Mouse (Mus musculus) limb, embryonic 14.5 days (tissue): ENCODE data around the gene Vps72. TPM values are rescaled to one million over a fixed set of nuclear protein-coding genes. Genes with fewer than 3 reads are reported as not detected.
A peak's percentile ranks its signal among the peaks of the same experiment; 100 is the strongest.

Experiments
- ATAC-seq: fragments of 200-750 bp; cut with Nextera tagmentation; 2 replicates; pipeline ENCODE4 v1.8.0; 2017; ENCODE audit warnings: low read depth, moderate number of reproducible peaks, moderate TSS enrichment; ENCODE audit not compliant: low FRiP score
- DNase-seq: peaks from one replicate; pipeline ENCODE4 v3.0.0-alpha.2; 2015; ENCODE audit warnings: low spot score
- H3K27ac ChIP-seq: fragments of 300-500 bp; sonication (generic); replicated peaks from 2 replicates; pipeline ENCODE4 v1.5.1; 2014; ENCODE audit warnings: low read depth, mild to moderate bottlenecking, low read length, moderate library complexity, mixed read lengths
- H3K27me3 ChIP-seq: fragments of 300-500 bp; sonication (generic); 2 replicates; pipeline ENCODE4 v1.6.1; 2014; ENCODE audit warnings: low read length, mixed read lengths; ENCODE audit not compliant: control insufficient read depth, insufficient read depth
- H3K36me3 ChIP-seq: fragments of 300-500 bp; sonication (generic); 2 replicates; pipeline ENCODE4 v1.6.1; 2014; ENCODE audit warnings: mild to moderate bottlenecking, low read length, moderate library complexity, mixed read lengths; ENCODE audit not compliant: control insufficient read depth, insufficient read depth
- H3K4me1 ChIP-seq: fragments of 300-500 bp; sonication (generic); 2 replicates; pipeline ENCODE4 v1.6.1; 2014; ENCODE audit warnings: antibody characterized with exemption, low read length, mixed read lengths; ENCODE audit not compliant: control insufficient read depth, insufficient read depth
- H3K4me2 ChIP-seq: fragments of 300-500 bp; sonication (generic); replicated peaks from 2 replicates; pipeline ENCODE4 v1.6.1; 2014; ENCODE audit warnings: low read depth, mild to moderate bottlenecking, low read length, moderate library complexity; ENCODE audit not compliant: severe bottlenecking
- H3K4me3 ChIP-seq: fragments of 300-500 bp; sonication (generic); replicated peaks from 2 replicates; pipeline ENCODE4 v1.5.1; 2014; ENCODE audit warnings: low read length
- H3K9ac ChIP-seq: fragments of 300-500 bp; sonication (generic); 2 replicates; pipeline ENCODE4 v1.6.1; 2014; ENCODE audit warnings: mild to moderate bottlenecking, low read depth, low read length, moderate library complexity; ENCODE audit not compliant: severe bottlenecking
- H3K9me3 ChIP-seq: fragments of 300-500 bp; sonication (generic); 2 replicates; pipeline ENCODE4 v1.6.1; 2016; ENCODE audit warnings: low read length; ENCODE audit not compliant: control insufficient read depth
- POLR2A ChIP-seq: fragments of 200-500 bp; IDR thresholded peaks from 2 replicates; pipeline ENCODE4 v1.8.0; 2012; ENCODE audit warnings: inconsistent platforms, mild to moderate bottlenecking, moderate library complexity, borderline replicate concordance; ENCODE audit not compliant: insufficient read depth, insufficient read length; ENCODE audit errors: extremely low read depth
- WGBS: fragments of 180-500 bp; shearing (Covaris S2); extraction: QIAGEN DNeasy Blood & Tissue Kit; methylation state at CpG from one replicate; pipeline ENCODE4 v1.1.7; 2014; 5-methylcytosine and 5-hydroxymethylcytosine counted together
- polyA plus RNA-seq, 2 experiments: library from polyadenylated mRNA; depleted of rRNA in 1 of 2; stranded (reverse) in 1 of 2; unstranded in 1 of 2; fragments of >200 nt; fragmentation: Nextera tagmentation in 1 of 2; extraction: Ambion mirVana in 1 of 2; gene quantifications; 2 replicates each; pipeline versions ENCODE4 v1.2.1 to v1.2.3; 2012 to 2014

Gene Vps72
- polyA plus RNA-seq, 2 experiments: 130 to 141 TPM

GRCm38 (mm10) chr3:95071606-95072005 is 39.2 kb upstream of the Vps72 start:
- TF ChIP-seq POLR2A: no peak
- H3K9me3 ChIP-seq: no peaks in the 10 kb centered on the region
- H3K4me3 ChIP-seq: no peak overlapping the region
- DNase-seq (no peak), ATAC-seq (no peak)
- H3K9ac ChIP-seq: no peak overlapping the region
- H3K27ac ChIP-seq: no peak overlapping the region
- peaks cover 82% of the 10 kb centered on the region for H3K36me3 ChIP-seq
- no peaks in the 10 kb centered on the region for H3K27me3 ChIP-seq
- WGBS: 93% methylated on average over 2 of the region's 2 CpGs
- no peak overlapping the region for H3K4me2 ChIP-seq
- H3K4me1 ChIP-seq: no peaks in the 10 kb centered on the region

- H3K4me2 ChIP-seq: no peak overlapping the region
- no peaks in the 10 kb centered on the region for H3K4me1 ChIP-seq
- H3K27ac ChIP-seq: no peak overlapping the region
- no peak overlapping the region for H3K4me3 ChIP-seq
- DNase-seq: no peak
- no peaks in the 10 kb centered on the region for H3K27me3 ChIP-seq
- WGBS: 92% methylated on average over 1 of the region's 1 CpGs
- no peaks in the 10 kb centered on the region for H3K9me3 ChIP-seq
- 0 out of 2 replicates have a peak, but pooled peaks cover 4% of the 10 kb centered on the region for H3K36me3 ChIP-seq
- TF ChIP-seq POLR2A: no peak
- no peak for ATAC-seq
- no peak overlapping the region for H3K9ac ChIP-seq
Measured at GRCm38 (mm10) chr3:95088071-95088470, 22.8 kb upstream of the Vps72 start.

GRCm38 (mm10) chr3:95100854-95101253 is 10.0 kb upstream of the Vps72 start:
- 25% methylated on average over 2 of the region's 2 CpGs for WGBS
- peaks cover 9% of the 10 kb centered on the region for H3K4me1 ChIP-seq
- no peak for DNase-seq
- H3K9me3 ChIP-seq: no peaks in the 10 kb centered on the region
- ATAC-seq: no peak
- H3K4me3 ChIP-seq: no peak overlapping the region
- H3K27ac ChIP-seq: no peak overlapping the region
- no peak for TF ChIP-seq POLR2A
- H3K4me2 ChIP-seq: no peak overlapping the region
- no peak overlapping the region for H3K9ac ChIP-seq
- no peaks in the 10 kb centered on the region for H3K27me3 ChIP-seq
- peaks cover 18% of the 10 kb centered on the region; the same call in 1 of the 2 replicates for H3K36me3 ChIP-seq

- 58% methylated on average over 4 of the region's 4 CpGs for WGBS
- Histone ChIP-seq H3K4me3 (peak overlapping the region; percentile 73), H3K4me2 (peak overlapping the region; percentile 61), H3K27ac (no peak overlapping the region), H3K36me3 (peaks cover 9% of the 10 kb centered on the region; the same call in 1 of the 2 replicates), H3K27me3 (no peaks in the 10 kb centered on the region), H3K9me3 (no peaks in the 10 kb centered on the region), H3K9ac (peak overlapping the region; percentile 83; the same call in 1 of the 2 replicates), H3K4me1 (peaks cover 9% of the 10 kb centered on the region)
- no peak for ATAC-seq
- no peak for DNase-seq
- no peak for TF ChIP-seq POLR2A
Measured at GRCm38 (mm10) chr3:95105121-95105520, 5.7 kb upstream of the Vps72 start.

GRCm38 (mm10) chr3:95105586-95106337 is 5.1 kb upstream of the Vps72 start:
- DNase-seq (no peak), ATAC-seq (no peak)
- no peaks in the 10 kb centered on the region for H3K9me3 ChIP-seq
- H3K4me3 ChIP-seq: peak overlapping the region; percentile 73
- H3K9ac ChIP-seq: peak overlapping the region; percentile 83
- H3K4me1 ChIP-seq: peaks cover 11% of the 10 kb centered on the region
- peak overlapping the region; percentile 75 for H3K27ac ChIP-seq
- peaks cover 9% of the 10 kb centered on the region; the same call in 1 of the 2 replicates for H3K36me3 ChIP-seq
- H3K4me2 ChIP-seq: peak overlapping the region; percentile 61
- under 1% methylated on average over 16 of the region's 16 CpGs for WGBS
- no peaks in the 10 kb centered on the region for H3K27me3 ChIP-seq
- no peak for TF ChIP-seq POLR2A
